Mouse (Mus musculus): ENCODE results near the gene Plekhm3. TPM values are rescaled to one million over a fixed set of nuclear protein-coding genes. Genes with fewer than 3 reads are reported as not detected.

Gene Plekhm3
- polyA plus RNA-seq, 1 experiment from 2014 or later, result 11.1 TPM

- no peak overlapping the region for H3K9ac ChIP-seq
Observed at GRCm38 (mm10) chr1:64738661-64739082, 218.0 kb downstream of the Plekhm3 start.

GRCm38 (mm10) chr1:64738180-64738555 is 218.5 kb downstream of the Plekhm3 start:
- peaks cover 67% of the 10 kb centered on the region for H3K27me3 ChIP-seq
- no peaks in the 10 kb centered on the region for H3K9me3 ChIP-seq
- H3K4me3 ChIP-seq, result peak overlapping the region; percentile 62
- H3K9ac ChIP-seq, result 0 out of 2 replicates have a peak overlapping the region, but pooled peaks have one; percentile 68
- H3K36me3 ChIP-seq, result no peaks in the 10 kb centered on the region
- no peak overlapping the region for H3K27ac ChIP-seq
- ATAC-seq (ENCODE audit: low FRiP score), result peak; percentile 3; the same call in 1 of the 2 replicates
- under 1% methylated on average over 11 of the region's 11 CpGs for WGBS
- H3K4me1 ChIP-seq (replicated peaks), result peaks cover 50% of the 10 kb centered on the region
- peak overlapping the region; percentile 98 for H3K4me2 ChIP-seq

More at GRCm38 (mm10) chr1:64738661-64739082, 218.0 kb downstream of the Plekhm3 start:
- Histone ChIP-seq H3K4me3 (peak overlapping the region; percentile 62), H3K4me1 (replicated peaks) (peaks cover 46% of the 10 kb centered on the region), H3K4me2 (peak overlapping the region; percentile 98), H3K36me3 (no peaks in the 10 kb centered on the region), H3K27ac (no peak overlapping the region), H3K27me3 (peaks cover 62% of the 10 kb centered on the region), H3K9me3 (no peaks in the 10 kb centered on the region)
- no peak for ATAC-seq (ENCODE audit: low FRiP score)
- WGBS, result under 1% methylated on average over 14 of the region's 14 CpGs

GRCm38 (mm10) chr1:64737502-64738179 is 219.0 kb downstream of the Plekhm3 start, which contains the start of gene Fzd5:
TSS of gene Fzd5 (minus strand) at chr1:64737751.
- peaks cover 51% of the 10 kb centered on the region for H3K4me1 ChIP-seq (replicated peaks)
- WGBS, result 1% methylated on average over 33 of the region's 73 CpGs
- no peak within 1 kb of the TSS for H3K27ac ChIP-seq
- ATAC-seq (ENCODE audit: low FRiP score), result peak; percentile 84
- H3K9me3 ChIP-seq, result no peaks in the 10 kb centered on the region
- H3K27me3 ChIP-seq, result peaks cover 73% of the 10 kb centered on the region
- no peaks in the 10 kb centered on the region for H3K36me3 ChIP-seq
- H3K4me2 ChIP-seq, result peak within 1 kb of the TSS; percentile 98
- H3K9ac ChIP-seq, result peak within 1 kb of the TSS; percentile 68
- H3K4me3 ChIP-seq, result peak within 1 kb of the TSS; percentile 62

DNA sequence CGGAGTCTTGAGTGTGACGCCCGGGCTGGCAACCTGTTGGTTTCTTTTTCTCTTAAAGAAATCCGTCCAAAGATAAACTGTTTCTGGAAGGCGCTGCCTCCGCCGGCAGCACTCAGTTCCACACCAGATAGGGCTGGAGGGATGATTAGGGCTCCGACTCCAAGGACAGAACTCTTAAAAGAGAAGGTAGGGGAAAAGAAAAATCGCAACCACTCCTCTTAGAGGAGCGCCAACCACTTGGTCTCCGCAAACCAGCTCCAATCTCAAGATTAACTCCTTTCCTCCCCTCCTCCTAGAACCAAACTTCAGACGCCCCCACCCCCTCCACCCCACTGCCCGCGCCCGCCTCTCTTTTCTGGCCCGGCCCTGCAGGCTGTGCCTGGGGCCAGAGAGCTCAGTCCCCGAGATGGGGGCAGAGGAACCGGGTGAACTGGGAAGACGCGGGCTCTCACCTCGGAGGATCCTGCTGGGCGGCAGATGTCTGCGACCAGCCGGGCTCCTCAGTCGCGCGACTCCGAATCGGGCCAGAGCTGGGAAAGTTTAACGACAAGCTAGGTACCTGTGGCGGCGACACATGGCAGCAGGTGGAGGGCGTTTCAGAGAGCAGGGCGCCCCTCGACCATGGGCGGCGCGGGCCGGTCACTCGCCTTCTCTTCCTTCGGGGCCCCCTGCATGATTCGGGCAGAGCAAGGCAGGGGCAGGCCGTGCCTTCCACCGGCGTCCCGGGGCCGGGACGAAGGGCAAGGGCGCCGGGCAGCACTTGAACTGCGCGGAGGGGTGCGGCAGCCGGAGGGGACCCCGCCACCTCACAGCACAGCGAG is 219.7 kb downstream of the Plekhm3 start:
- Histone ChIP-seq H3K36me3 (no peaks in the 10 kb centered on the region), H3K27me3 (peaks cover 80% of the 10 kb centered on the region), H3K4me3 (peak overlapping the region; percentile 62), H3K27ac (no peak overlapping the region), H3K9ac (peak overlapping the region; percentile 68), H3K4me1 (replicated peaks) (peaks cover 51% of the 10 kb centered on the region), H3K4me2 (peak overlapping the region; percentile 98), H3K9me3 (no peaks in the 10 kb centered on the region)
- no peak for ATAC-seq (ENCODE audit: low FRiP score)
- under 1% methylated on average over 48 of the region's 56 CpGs for WGBS

Other genes starting within 250 kb of the Plekhm3 start
- 0.21 and 0.27 TPM in 2 replicates for gene Fzd5, start 219.1 kb downstream of the Plekhm3 start, polyA plus RNA-seq (2015; fragmentation: Nextera tagmentation; extraction: Ambion mirVana)
- gene Akr1cl, start 75.9 kb upstream of the Plekhm3 start, polyA plus RNA-seq (2015; fragmentation: Nextera tagmentation; extraction: Ambion mirVana), result not detected in 2 replicates
- not detected in 2 replicates for gene Cryge, start 94.3 kb upstream of the Plekhm3 start, polyA plus RNA-seq (2015; fragmentation: Nextera tagmentation; extraction: Ambion mirVana)
- not detected in 2 replicates for gene Crygd, start 106.6 kb upstream of the Plekhm3 start, polyA plus RNA-seq (2015; fragmentation: Nextera tagmentation; extraction: Ambion mirVana)
- gene Crygc, start 116.9 kb upstream of the Plekhm3 start, polyA plus RNA-seq (2015; fragmentation: Nextera tagmentation; extraction: Ambion mirVana), result not detected in 2 replicates
- 0.34 TPM in 1 of 2 replicates, not detected in the other for gene Crygb, start 125.5 kb upstream of the Plekhm3 start, polyA plus RNA-seq (2015; fragmentation: Nextera tagmentation; extraction: Ambion mirVana)
- not detected in 2 replicates for gene Cryga, start 146.5 kb upstream of the Plekhm3 start, polyA plus RNA-seq (2015; fragmentation: Nextera tagmentation; extraction: Ambion mirVana)
- not detected in 2 replicates for gene Gm28845, start 162.7 kb upstream of the Plekhm3 start, polyA plus RNA-seq (2015; fragmentation: Nextera tagmentation; extraction: Ambion mirVana)
- 0.70 and 0.78 TPM in 2 replicates for gene D630023F18Rik, start 166.4 kb upstream of the Plekhm3 start, polyA plus RNA-seq (2015; fragmentation: Nextera tagmentation; extraction: Ambion mirVana)
- gene Idh1, start 229.7 kb upstream of the Plekhm3 start, polyA plus RNA-seq (2015; fragmentation: Nextera tagmentation; extraction: Ambion mirVana), result 500 and 521 TPM in 2 replicates
- gene Pikfyve, start 229.9 kb upstream of the Plekhm3 start, polyA plus RNA-seq (2015; fragmentation: Nextera tagmentation; extraction: Ambion mirVana), result 11.5 and 13.7 TPM in 2 replicates